Mouse (Mus musculus): ENCODE measurements around the gene Fus. TPM values are rescaled to one million over a fixed set of nuclear protein-coding genes. Genes with fewer than 3 reads are reported as not detected.
A peak's percentile ranks its signal among the peaks of the same experiment; 100 is the strongest.

The Fus gene
- 40.6 and 41.0 TPM in 2 replicates for polyA plus RNA-seq (2014; fragmentation: Nextera tagmentation; extraction: Ambion mirVana)

- ATAC-seq (ENCODE audit: insufficient number of reproducible peaks, insufficient read depth, low FRiP score, low read depth) = peak; percentile 89
- Histone ChIP-seq H3K4me2 (ENCODE audit: low read length) (peak within 1 kb of the TSS; percentile 73), H3K36me3 (ENCODE audit: control insufficient read depth, insufficient read depth, low read length) (peaks cover 30% of the 10 kb centered on the region), H3K4me3 (ENCODE audit: control insufficient read depth in 1 of 2, insufficient read depth in 1 of 2, low read depth in 1 of 2, low read length in 2 of 2) (peak within 1 kb of the TSS; percentile 73 to 99), H3K9ac (ENCODE audit: low read length) (peak within 1 kb of the TSS; percentile 99), H3K4me1 (ENCODE audit: control insufficient read depth in 2 of 2, insufficient read depth in 2 of 2, low read length in 2 of 2) (peaks cover 6 to 18% of the 10 kb centered on the region in 2 experiments), H3K27me3 (ENCODE audit: control insufficient read depth, insufficient read depth, low read length) (no peaks in the 10 kb centered on the region), H3K27ac (replicated peaks in 1 of 2; ENCODE audit: control insufficient read depth in 1 of 2, insufficient read depth in 1 of 2, low read depth in 2 of 2, low read length in 2 of 2) (peak within 1 kb of the TSS; percentile 93 to 98), H3K9me3 (ENCODE audit: control insufficient read depth, low read length) (no peaks in the 10 kb centered on the region)
- under 1% methylated on average over 92 of the region's 92 CpGs for WGBS
Observed at GRCm38 (mm10) chr7:127967004-127967921, at the start of gene Fus. Gene Fus (plus strand): TSS chr7:127967457.

- 56% methylated on average over 3 of the region's 3 CpGs for WGBS
- H3K27me3 ChIP-seq (ENCODE audit: control insufficient read depth, insufficient read depth, low read length) = no peaks in the 10 kb centered on the region
- no peaks in the 10 kb centered on the region for H3K9me3 ChIP-seq (ENCODE audit: control insufficient read depth, low read length)
- H3K4me2 ChIP-seq (ENCODE audit: low read length) = no peak overlapping the region
- H3K36me3 ChIP-seq (ENCODE audit: control insufficient read depth, insufficient read depth, low read length) = peaks cover 62% of the 10 kb centered on the region
- peaks cover 0 to 2% of the 10 kb centered on the region in 2 experiments; a peak in 2 of 4 replicates for H3K4me1 ChIP-seq (ENCODE audit: control insufficient read depth in 2 of 2, insufficient read depth in 2 of 2, low read length in 2 of 2)
- no peak for ATAC-seq (ENCODE audit: insufficient number of reproducible peaks, insufficient read depth, low FRiP score, low read depth)
- H3K27ac ChIP-seq (replicated peaks in 1 of 2; ENCODE audit: control insufficient read depth in 1 of 2, insufficient read depth in 1 of 2, low read depth in 2 of 2, low read length in 2 of 2) = no peak overlapping the region
- no peak overlapping the region for H3K4me3 ChIP-seq (ENCODE audit: control insufficient read depth in 1 of 2, insufficient read depth in 1 of 2, low read depth in 1 of 2, low read length in 2 of 2)
- no peak overlapping the region for H3K9ac ChIP-seq (ENCODE audit: low read length)
Observed at GRCm38 (mm10) chr7:127918203-127918602, 49.1 kb upstream of the Fus start.

GRCm38 (mm10) chr7:127919290-127919689, 48.0 kb upstream of the Fus start:
- H3K36me3 ChIP-seq (ENCODE audit: control insufficient read depth, insufficient read depth, low read length) = peaks cover 73% of the 10 kb centered on the region
- no peak overlapping the region for H3K27ac ChIP-seq (replicated peaks in 1 of 2; ENCODE audit: control insufficient read depth in 1 of 2, insufficient read depth in 1 of 2, low read depth in 2 of 2, low read length in 2 of 2)
- no peaks in the 10 kb centered on the region for H3K9me3 ChIP-seq (ENCODE audit: control insufficient read depth, low read length)
- H3K4me3 ChIP-seq (ENCODE audit: control insufficient read depth in 1 of 2, insufficient read depth in 1 of 2, low read depth in 1 of 2, low read length in 2 of 2) = no peak overlapping the region
- no peaks in the 10 kb centered on the region for H3K4me1 ChIP-seq (ENCODE audit: control insufficient read depth in 2 of 2, insufficient read depth in 2 of 2, low read length in 2 of 2)
- no peak overlapping the region for H3K4me2 ChIP-seq (ENCODE audit: low read length)
- no peaks in the 10 kb centered on the region for H3K27me3 ChIP-seq (ENCODE audit: control insufficient read depth, insufficient read depth, low read length)
- no peak overlapping the region for H3K9ac ChIP-seq (ENCODE audit: low read length)
- WGBS = 76% methylated on average over 7 of the region's 7 CpGs
- no peak for ATAC-seq (ENCODE audit: insufficient number of reproducible peaks, insufficient read depth, low FRiP score, low read depth)

GRCm38 (mm10) chr7:127921516-127921915, 45.7 kb upstream of the Fus start:
- no peak overlapping the region for H3K4me3 ChIP-seq (ENCODE audit: control insufficient read depth in 1 of 2, insufficient read depth in 1 of 2, low read depth in 1 of 2, low read length in 2 of 2)
- no peak overlapping the region for H3K9ac ChIP-seq (ENCODE audit: low read length)
- no peak for ATAC-seq (ENCODE audit: insufficient number of reproducible peaks, insufficient read depth, low FRiP score, low read depth)
- WGBS = 63% methylated on average over 8 of the region's 8 CpGs
- no peaks in the 10 kb centered on the region for H3K9me3 ChIP-seq (ENCODE audit: control insufficient read depth, low read length)
- no peaks in the 10 kb centered on the region for H3K4me1 ChIP-seq (ENCODE audit: control insufficient read depth in 2 of 2, insufficient read depth in 2 of 2, low read length in 2 of 2)
- peaks cover 78% of the 10 kb centered on the region for H3K36me3 ChIP-seq (ENCODE audit: control insufficient read depth, insufficient read depth, low read length)
- H3K27ac ChIP-seq (replicated peaks in 1 of 2; ENCODE audit: control insufficient read depth in 1 of 2, insufficient read depth in 1 of 2, low read depth in 2 of 2, low read length in 2 of 2) = no peak overlapping the region
- H3K27me3 ChIP-seq (ENCODE audit: control insufficient read depth, insufficient read depth, low read length) = no peaks in the 10 kb centered on the region
- H3K4me2 ChIP-seq (ENCODE audit: low read length) = no peak overlapping the region

GRCm38 (mm10) chr7:127922451-127923275, 44.6 kb upstream of the Fus start:
- Histone ChIP-seq H3K9me3 (ENCODE audit: control insufficient read depth, low read length) (no peaks in the 10 kb centered on the region), H3K4me2 (ENCODE audit: low read length) (no peak overlapping the region), H3K27ac (replicated peaks in 1 of 2; ENCODE audit: control insufficient read depth in 1 of 2, insufficient read depth in 1 of 2, low read depth in 2 of 2, low read length in 2 of 2) (no peak overlapping the region), H3K36me3 (ENCODE audit: control insufficient read depth, insufficient read depth, low read length) (peaks cover 71% of the 10 kb centered on the region), H3K4me1 (ENCODE audit: control insufficient read depth in 2 of 2, insufficient read depth in 2 of 2, low read length in 2 of 2) (no peaks in the 10 kb centered on the region), H3K9ac (ENCODE audit: low read length) (no peak overlapping the region), H3K4me3 (ENCODE audit: control insufficient read depth in 1 of 2, insufficient read depth in 1 of 2, low read depth in 1 of 2, low read length in 2 of 2) (no peak overlapping the region), H3K27me3 (ENCODE audit: control insufficient read depth, insufficient read depth, low read length) (no peaks in the 10 kb centered on the region)
- 82% methylated on average over 6 of the region's 6 CpGs for WGBS
- ATAC-seq (ENCODE audit: insufficient number of reproducible peaks, insufficient read depth, low FRiP score, low read depth) = no peak

- H3K27me3 ChIP-seq (ENCODE audit: control insufficient read depth, insufficient read depth, low read length) = peaks cover 3% of the 10 kb centered on the region
- no peaks in the 10 kb centered on the region for H3K9me3 ChIP-seq (ENCODE audit: control insufficient read depth, low read length)
- H3K4me1 ChIP-seq (ENCODE audit: control insufficient read depth in 2 of 2, insufficient read depth in 2 of 2, low read length in 2 of 2) = peaks cover under 1 to 2% of the 10 kb centered on the region in 2 experiments; a peak in 3 of 4 replicates
- no peak overlapping the region for H3K9ac ChIP-seq (ENCODE audit: low read length)
- H3K27ac ChIP-seq (replicated peaks in 1 of 2; ENCODE audit: control insufficient read depth in 1 of 2, insufficient read depth in 1 of 2, low read depth in 2 of 2, low read length in 2 of 2) = no peak overlapping the region
- WGBS = 88% methylated on average over 5 of the region's 5 CpGs
- no peak overlapping the region for H3K4me2 ChIP-seq (ENCODE audit: low read length)
- peaks cover 64% of the 10 kb centered on the region for H3K36me3 ChIP-seq (ENCODE audit: control insufficient read depth, insufficient read depth, low read length)
- no peak for ATAC-seq (ENCODE audit: insufficient number of reproducible peaks, insufficient read depth, low FRiP score, low read depth)
- H3K4me3 ChIP-seq (ENCODE audit: control insufficient read depth in 1 of 2, insufficient read depth in 1 of 2, low read depth in 1 of 2, low read length in 2 of 2) = no peak overlapping the region
Observed at GRCm38 (mm10) chr7:127923714-127924113, 43.5 kb upstream of the Fus start.

- Histone ChIP-seq H3K27ac (replicated peaks in 1 of 2; ENCODE audit: control insufficient read depth in 1 of 2, insufficient read depth in 1 of 2, low read depth in 2 of 2, low read length in 2 of 2) (no peak overlapping the region), H3K27me3 (ENCODE audit: control insufficient read depth, insufficient read depth, low read length) (peaks cover 17% of the 10 kb centered on the region), H3K9me3 (ENCODE audit: control insufficient read depth, low read length) (no peaks in the 10 kb centered on the region), H3K9ac (ENCODE audit: low read length) (no peak overlapping the region), H3K4me3 (ENCODE audit: control insufficient read depth in 1 of 2, insufficient read depth in 1 of 2, low read depth in 1 of 2, low read length in 2 of 2) (no peak overlapping the region), H3K4me1 (ENCODE audit: control insufficient read depth in 2 of 2, insufficient read depth in 2 of 2, low read length in 2 of 2) (peaks cover 6 to 13% of the 10 kb centered on the region in 2 experiments), H3K36me3 (ENCODE audit: control insufficient read depth, insufficient read depth, low read length) (peaks cover 59% of the 10 kb centered on the region), H3K4me2 (ENCODE audit: low read length) (no peak overlapping the region)
- no peak for ATAC-seq (ENCODE audit: insufficient number of reproducible peaks, insufficient read depth, low FRiP score, low read depth)
- 79% methylated on average over 5 of the region's 5 CpGs for WGBS
Observed at GRCm38 (mm10) chr7:127925252-127925651, 42.0 kb upstream of the Fus start.
